Mouse (Mus musculus) olfactory bulb, adult 2 months (tissue): ENCODE measurements around the gene Tenm4. TPM values are rescaled to one million over a fixed set of nuclear protein-coding genes. Genes with fewer than 3 reads are reported as not detected.

Source experiments
- H3K27ac ChIP-seq: fragments of 200-500 bp; 2 replicates; pipeline ENCODE4 v1.5.1; 2012; ENCODE audit warnings: low read depth, low read length; ENCODE audit not compliant: insufficient read depth
- H3K4me1 ChIP-seq: fragments of 200-500 bp; 2 replicates; pipeline ENCODE4 v1.6.1; 2012; ENCODE audit warnings: low read length; ENCODE audit not compliant: control insufficient read depth, insufficient read depth
- H3K4me3 ChIP-seq: fragments of 200-500 bp; 2 replicates; pipeline ENCODE4 v1.5.1; 2012; ENCODE audit warnings: mild to moderate bottlenecking, low read depth, low read length, moderate library complexity; ENCODE audit not compliant: insufficient read depth
- CTCF ChIP-seq: fragments of 200-500 bp; IDR thresholded peaks from 2 replicates; pipeline ENCODE4 v1.5.1; 2012; ENCODE audit warnings: low read depth, mild to moderate bottlenecking, low read length, moderate library complexity; ENCODE audit not compliant: insufficient read depth
- POLR2A ChIP-seq: fragments of 200-500 bp; IDR thresholded peaks from 2 replicates; pipeline ENCODE4 v1.6.1; 2012; ENCODE audit warnings: mild to moderate bottlenecking, low read depth, low read length, moderate library complexity; ENCODE audit not compliant: insufficient read depth
- WGBS: fragments of 180-500 bp; shearing (Covaris S2); methylation state at CpG from one replicate; pipeline ENCODE4 v1.1.7; 2018; 5-methylcytosine and 5-hydroxymethylcytosine counted together
- polyA plus RNA-seq: library from polyadenylated mRNA; stranded (reverse); fragments of >200 nt; gene quantifications from 2 replicates; pipeline ENCODE4 v1.2.4, GENCODE M21; 2012; ENCODE audit warnings: low replicate concordance; ENCODE audit not compliant: missing spikeins, insufficient read depth, insufficient read length

Gene Tenm4
- polyA plus RNA-seq, 1 experiment = not detected

GRCm38 (mm10) chr7:96228562-96229268 lies 57.7 kb downstream of the Tenm4 start:
- H3K4me1 ChIP-seq = peaks cover 15% of the 10 kb centered on the region
- WGBS = 54% methylated on average over 6 of the region's 6 CpGs
- TF ChIP-seq POLR2A = no peak
- TF ChIP-seq CTCF = no peak
- H3K27ac ChIP-seq = peak overlapping the region; percentile 70
- no peak overlapping the region for H3K4me3 ChIP-seq

GRCm38 (mm10) chr7:96230006-96230719 lies 59.1 kb downstream of the Tenm4 start:
- no peak overlapping the region for H3K4me3 ChIP-seq
- TF ChIP-seq CTCF = no peak
- TF ChIP-seq POLR2A = no peak
- 23% methylated on average over 8 of the region's 8 CpGs for WGBS
- H3K27ac ChIP-seq = peak overlapping the region; percentile 92
- H3K4me1 ChIP-seq = peaks cover 15% of the 10 kb centered on the region

GRCm38 (mm10) chr7:96230720-96231241 lies 59.7 kb downstream of the Tenm4 start:
- Histone ChIP-seq H3K4me3 (no peak overlapping the region), H3K27ac (peak overlapping the region; percentile 92), H3K4me1 (peaks cover 15% of the 10 kb centered on the region)
- TF ChIP-seq CTCF (no peak), POLR2A (no peak)
- 38% methylated on average over 9 of the region's 9 CpGs for WGBS

DNA sequence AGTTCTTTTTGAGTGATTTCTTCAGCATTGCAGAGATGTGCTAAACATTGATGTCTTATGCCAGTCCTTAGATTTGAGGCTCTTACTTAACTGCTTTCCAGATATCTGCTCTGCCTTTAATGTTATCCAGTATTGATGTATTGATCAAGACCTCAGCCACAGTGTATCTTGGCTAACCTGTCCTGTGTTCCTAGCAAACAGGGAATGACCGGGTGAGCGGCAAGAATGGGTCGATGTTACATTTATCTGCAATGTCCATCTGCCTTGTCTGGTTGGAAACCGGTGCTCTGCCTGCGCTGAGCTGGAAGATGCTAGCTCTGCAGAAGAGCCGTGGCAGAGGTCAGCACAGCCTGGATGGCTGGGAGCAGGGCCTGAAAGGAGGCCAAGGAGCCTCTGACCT lies 64.8 kb downstream of the Tenm4 start:
- no peak overlapping the region for H3K4me3 ChIP-seq
- WGBS = 95% methylated on average over 6 of the region's 6 CpGs
- peaks cover 12% of the 10 kb centered on the region for H3K4me1 ChIP-seq
- TF ChIP-seq POLR2A (no peak), CTCF (no peak)
- H3K27ac ChIP-seq = no peak overlapping the region

DNA sequence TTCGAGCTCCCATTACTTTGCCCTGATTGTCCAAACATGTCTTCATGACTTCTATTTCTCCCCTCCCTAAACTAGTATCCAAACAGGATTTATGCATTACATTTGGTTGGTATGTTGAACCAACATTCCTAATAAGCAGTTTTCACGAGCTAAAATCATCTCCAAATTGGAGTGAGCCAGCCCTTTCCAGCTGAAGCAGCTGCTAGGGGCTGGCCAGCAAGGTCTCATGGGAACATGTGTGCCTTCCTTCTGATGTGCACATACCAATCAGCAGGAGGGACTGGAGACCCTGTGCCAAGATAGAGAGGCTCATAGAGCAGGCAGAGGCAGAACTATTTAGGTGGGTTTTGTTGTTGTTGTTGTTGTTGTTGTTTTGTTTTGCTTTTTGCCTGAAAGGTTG lies 69.6 kb downstream of the Tenm4 start:
- 29% methylated on average over 2 of the region's 2 CpGs for whole genome bisulfite sequencing
- peaks cover 12% of the 10 kb centered on the region for H3K4me1 ChIP-seq
- TF ChIP-seq POLR2A = no peak
- TF ChIP-seq CTCF = no peak
- H3K4me3 ChIP-seq = no peak overlapping the region
- no peak overlapping the region for H3K27ac ChIP-seq

GRCm38 (mm10) chr7:96242328-96243185 lies 71.5 kb downstream of the Tenm4 start:
- Histone ChIP-seq H3K4me1 (peaks cover 9% of the 10 kb centered on the region), H3K27ac (no peak overlapping the region), H3K4me3 (no peak overlapping the region)
- TF ChIP-seq POLR2A = no peak
- TF ChIP-seq CTCF = no peak
- WGBS = 48% methylated on average over 4 of the region's 4 CpGs

DNA sequence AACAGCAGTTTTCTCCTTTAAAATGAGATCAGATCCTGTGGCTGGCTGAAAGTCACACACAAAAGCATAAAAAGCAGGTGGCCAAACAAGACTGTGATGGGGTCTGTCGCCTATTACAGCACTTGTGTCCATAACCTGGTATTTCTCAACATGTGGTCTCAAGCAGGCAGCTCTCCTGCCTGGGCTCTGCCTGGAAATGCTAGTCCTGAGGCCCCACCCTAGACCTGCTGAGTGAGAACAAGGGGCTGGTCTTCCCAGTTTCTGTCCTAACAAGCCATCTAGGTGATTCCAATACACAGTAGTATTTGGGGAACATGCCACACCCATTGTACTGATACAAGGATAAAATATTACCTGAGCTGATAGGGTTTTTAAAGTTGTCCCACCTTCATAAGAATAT lies 73.8 kb downstream of the Tenm4 start:
- Histone ChIP-seq H3K4me1 (peaks cover 8% of the 10 kb centered on the region), H3K4me3 (no peak overlapping the region), H3K27ac (no peak overlapping the region)
- no peak for TF ChIP-seq CTCF
- no peak for TF ChIP-seq POLR2A
- 94% methylated on average over 1 of the region's 1 CpGs for WGBS

GRCm38 (mm10) chr7:96259630-96260029 lies 88.6 kb downstream of the Tenm4 start:
- H3K4me1 ChIP-seq = no peaks in the 10 kb centered on the region; the same call in 1 of the 2 replicates
- TF ChIP-seq POLR2A (no peak), CTCF (no peak)
- no peak overlapping the region for H3K4me3 ChIP-seq
- WGBS = 57% methylated on average over 6 of the region's 6 CpGs
- H3K27ac ChIP-seq = no peak overlapping the region
